Mouse (Mus musculus) limb, embryonic 13.5 days (tissue): Measurements from ENCODE around the gene Slc29a3. TPM values are rescaled to one million over a fixed set of nuclear protein-coding genes. Genes with fewer than 3 reads are reported as not detected.

Source experiments
- ATAC-seq: fragments of 200-750 bp; cut with Nextera tagmentation; 2 replicates; pipeline ENCODE4 v1.8.0; 2017; ENCODE audit warnings: low read depth, moderate number of reproducible peaks, moderate TSS enrichment; ENCODE audit not compliant: low FRiP score
- H3K27ac ChIP-seq: fragments of 300-500 bp; sonication (generic); 2 replicates; pipeline ENCODE4 v1.5.1; 2015; ENCODE audit warnings: inconsistent platforms, mild to moderate bottlenecking, moderate library complexity
- H3K27me3 ChIP-seq: fragments of 300-500 bp; sonication (generic); 2 replicates; pipeline ENCODE4 v1.6.1; 2015; ENCODE audit warnings: mild to moderate bottlenecking, inconsistent platforms
- H3K36me3 ChIP-seq: fragments of 300-500 bp; sonication (generic); 2 replicates; pipeline ENCODE4 v1.6.1; 2015; ENCODE audit warnings: inconsistent platforms, mild to moderate bottlenecking, moderate library complexity
- H3K4me1 ChIP-seq: fragments of 300-500 bp; sonication (generic); 2 replicates; pipeline ENCODE4 v1.6.1; 2015; ENCODE audit warnings: inconsistent platforms
- H3K4me2 ChIP-seq: fragments of 300-500 bp; sonication (generic); replicated peaks from 2 replicates; pipeline ENCODE4 v1.6.1; 2015; ENCODE audit warnings: inconsistent platforms, mild to moderate bottlenecking, moderate library complexity
- H3K4me3 ChIP-seq: fragments of 300-500 bp; sonication (generic); 2 replicates; pipeline ENCODE4 v1.5.1; 2015; ENCODE audit warnings: moderate library complexity, mild to moderate bottlenecking, inconsistent platforms
- H3K9ac ChIP-seq: fragments of 300-500 bp; sonication (generic); 2 replicates; pipeline ENCODE4 v1.6.1; 2015; ENCODE audit warnings: mild to moderate bottlenecking, inconsistent platforms
- H3K9me3 ChIP-seq: fragments of 300-500 bp; sonication (generic); 2 replicates; pipeline ENCODE4 v1.6.1; 2016; ENCODE audit warnings: inconsistent platforms
- WGBS: fragments of 180-500 bp; shearing (Covaris S2); methylation state at CpG from one replicate; pipeline ENCODE4 v1.1.7; 2015; 5-methylcytosine and 5-hydroxymethylcytosine counted together
- polyA plus RNA-seq: library from polyadenylated mRNA; unstranded; fragments of >200 nt; fragmentation: Nextera tagmentation; extraction: Ambion mirVana; gene quantifications from 2 replicates; pipeline ENCODE4 v1.2.1, GENCODE M21; 2015

Gene Slc29a3
- polyA plus RNA-seq, 1 experiment from 2014 or later, result 13.7 TPM

GRCm38 (mm10) chr10:60739619-60740363, 12.8 kb downstream of the Slc29a3 start:
- 85% methylated on average over 4 of the region's 4 CpGs for WGBS
- Histone ChIP-seq H3K27me3 (no peaks in the 10 kb centered on the region), H3K36me3 (peaks cover 16% of the 10 kb centered on the region), H3K4me3 (no peak overlapping the region), H3K4me1 (no peaks in the 10 kb centered on the region), H3K4me2 (no peak overlapping the region), H3K9me3 (no peaks in the 10 kb centered on the region), H3K9ac (no peak overlapping the region), H3K27ac (no peak overlapping the region)
- no peak for ATAC-seq

DNA sequence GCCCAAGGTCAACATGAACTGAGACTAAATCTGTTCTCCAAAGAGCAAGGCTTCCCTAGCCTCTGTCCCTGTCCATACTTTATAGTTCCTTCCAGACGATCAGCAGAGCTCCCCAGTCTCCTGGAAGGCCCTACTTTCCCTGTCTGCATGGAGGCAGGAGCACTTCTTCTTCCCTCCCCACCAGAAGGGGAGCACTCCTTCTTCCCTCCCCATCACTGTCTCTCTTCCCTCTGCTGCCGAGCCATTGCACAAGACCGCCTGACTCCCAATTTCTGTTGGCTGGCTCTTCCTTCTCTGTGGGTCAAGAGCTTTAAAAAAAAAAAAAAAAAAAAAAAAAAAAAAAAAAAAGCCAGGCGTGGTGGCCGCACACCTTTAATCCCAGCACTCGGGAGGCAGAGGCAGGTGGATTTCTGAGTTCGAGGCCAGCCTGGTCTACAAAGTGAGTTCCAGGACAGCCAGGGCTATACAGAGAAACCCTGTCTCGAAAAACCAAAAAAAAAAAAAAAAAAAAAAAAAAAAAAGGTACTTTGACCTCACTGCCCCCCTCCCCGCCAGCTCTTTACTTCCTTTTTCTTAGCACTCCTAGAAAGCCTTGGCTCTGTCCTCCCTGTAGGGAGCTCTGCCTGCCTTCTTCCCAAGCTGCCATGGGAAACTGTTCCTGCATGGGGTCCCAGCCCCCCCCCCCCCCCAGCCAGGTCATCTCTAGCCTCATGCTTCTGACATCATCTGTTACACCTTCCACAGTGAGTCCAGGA, 14.5 kb downstream of the Slc29a3 start:
- WGBS, result 85% methylated on average over 8 of the region's 9 CpGs
- no peaks in the 10 kb centered on the region for H3K27me3 ChIP-seq
- no peak overlapping the region for H3K9ac ChIP-seq
- no peaks in the 10 kb centered on the region for H3K9me3 ChIP-seq
- no peak overlapping the region for H3K27ac ChIP-seq
- no peak overlapping the region for H3K4me3 ChIP-seq
- H3K4me1 ChIP-seq, result no peaks in the 10 kb centered on the region; the same call in 1 of the 2 replicates
- peaks cover 10% of the 10 kb centered on the region for H3K36me3 ChIP-seq
- ATAC-seq, result no peak
- no peak overlapping the region for H3K4me2 ChIP-seq

- ATAC-seq, result no peak
- H3K27ac ChIP-seq, result no peak overlapping the region
- WGBS, result 59% methylated on average over 11 of the region's 11 CpGs
- no peak overlapping the region for H3K9ac ChIP-seq
- H3K4me1 ChIP-seq, result no peaks in the 10 kb centered on the region; the same call in 1 of the 2 replicates
- no peak overlapping the region for H3K4me3 ChIP-seq
- no peaks in the 10 kb centered on the region for H3K27me3 ChIP-seq
- H3K4me2 ChIP-seq, result no peak overlapping the region
- H3K36me3 ChIP-seq, result peaks cover 9% of the 10 kb centered on the region
- no peaks in the 10 kb centered on the region for H3K9me3 ChIP-seq
Observed at GRCm38 (mm10) chr10:60737169-60737728, 15.3 kb downstream of the Slc29a3 start.

GRCm38 (mm10) chr10:60735737-60736136, 16.9 kb downstream of the Slc29a3 start:
- no peak for ATAC-seq
- 80% methylated on average over 1 of the region's 1 CpGs for WGBS
- no peaks in the 10 kb centered on the region; the same call in 1 of the 2 replicates for H3K4me1 ChIP-seq

DNA sequence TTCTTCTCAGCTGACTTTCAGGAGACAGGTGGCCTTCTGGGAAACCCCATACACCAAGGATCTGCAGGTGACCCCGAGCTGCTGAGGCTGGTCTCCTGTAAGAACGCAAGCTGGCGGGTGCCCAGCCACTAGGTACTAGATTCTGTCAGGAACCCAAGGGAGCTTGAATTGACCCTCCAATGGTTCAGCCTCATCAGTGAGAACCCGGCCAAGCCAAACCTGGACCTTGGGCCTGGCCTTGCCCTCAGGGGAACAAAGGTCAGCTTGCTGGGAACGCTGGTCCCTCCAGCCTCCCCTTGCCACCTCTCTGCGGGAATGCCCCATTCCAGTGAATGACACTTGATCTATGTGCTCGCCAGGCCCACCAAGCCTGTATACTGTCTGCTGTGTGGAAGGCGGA, 19.1 kb downstream of the Slc29a3 start:
- H3K4me3 ChIP-seq, result no peak overlapping the region
- no peak overlapping the region for H3K9ac ChIP-seq
- H3K9me3 ChIP-seq, result no peaks in the 10 kb centered on the region
- no peaks in the 10 kb centered on the region for H3K27me3 ChIP-seq
- no peak for ATAC-seq
- H3K27ac ChIP-seq, result no peak overlapping the region
- no peaks in the 10 kb centered on the region; the same call in 1 of the 2 replicates for H3K4me1 ChIP-seq
- H3K4me2 ChIP-seq, result no peak overlapping the region
- 77% methylated on average over 8 of the region's 8 CpGs for WGBS
- H3K36me3 ChIP-seq, result peaks cover 15% of the 10 kb centered on the region

More at GRCm38 (mm10) chr10:60735737-60736136, 16.9 kb downstream of the Slc29a3 start:
- H3K4me2 ChIP-seq, result no peak overlapping the region
- H3K4me3 ChIP-seq, result no peak overlapping the region
- no peaks in the 10 kb centered on the region for H3K9me3 ChIP-seq
- H3K9ac ChIP-seq, result no peak overlapping the region
- no peaks in the 10 kb centered on the region for H3K27me3 ChIP-seq
- peaks cover 5% of the 10 kb centered on the region; the same call in 1 of the 2 replicates for H3K36me3 ChIP-seq
- no peak overlapping the region for H3K27ac ChIP-seq

DNA sequence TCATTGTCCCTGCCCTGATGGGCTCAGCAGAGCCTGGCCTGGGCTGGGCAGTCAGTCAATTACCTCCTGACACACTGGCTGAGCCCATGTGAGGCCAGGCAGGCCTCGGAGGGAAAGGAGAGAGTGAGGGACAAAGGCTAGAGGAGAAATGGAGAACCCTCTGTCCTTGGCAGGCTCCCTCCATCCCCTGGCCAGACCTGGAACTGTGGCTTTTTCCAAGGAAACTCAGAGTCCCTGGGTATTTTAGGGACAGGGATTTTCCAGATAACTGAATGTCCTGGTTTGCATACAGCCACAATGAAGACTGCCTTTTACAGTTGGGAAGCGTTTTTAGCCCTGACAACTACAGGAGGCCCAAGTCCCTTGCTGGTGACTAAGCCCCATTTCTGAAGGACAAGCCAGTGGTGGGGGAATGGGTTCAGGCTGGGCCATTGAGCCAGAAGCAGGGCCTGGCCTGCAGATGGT, 20.2 kb downstream of the Slc29a3 start:
- no peak overlapping the region for H3K27ac ChIP-seq
- no peak overlapping the region for H3K4me2 ChIP-seq
- no peaks in the 10 kb centered on the region for H3K9me3 ChIP-seq
- 39% methylated on average over 2 of the region's 2 CpGs for WGBS
- no peaks in the 10 kb centered on the region for H3K27me3 ChIP-seq
- peaks cover 15% of the 10 kb centered on the region for H3K36me3 ChIP-seq
- peaks cover 7% of the 10 kb centered on the region for H3K4me1 ChIP-seq
- ATAC-seq, result no peak
- H3K4me3 ChIP-seq, result no peak overlapping the region
- H3K9ac ChIP-seq, result no peak overlapping the region

- peaks cover 13% of the 10 kb centered on the region for H3K4me1 ChIP-seq
- H3K27ac ChIP-seq, result no peak overlapping the region
- H3K36me3 ChIP-seq, result peaks cover 13% of the 10 kb centered on the region
- no peak overlapping the region for H3K9ac ChIP-seq
- no peaks in the 10 kb centered on the region for H3K27me3 ChIP-seq
- H3K4me3 ChIP-seq, result no peak overlapping the region
- ATAC-seq, result no peak
- no peak overlapping the region for H3K4me2 ChIP-seq
- H3K9me3 ChIP-seq, result no peaks in the 10 kb centered on the region
- WGBS, result 38% methylated on average over 5 of the region's 5 CpGs
Observed at GRCm38 (mm10) chr10:60731742-60732141, 20.9 kb downstream of the Slc29a3 start.

DNA sequence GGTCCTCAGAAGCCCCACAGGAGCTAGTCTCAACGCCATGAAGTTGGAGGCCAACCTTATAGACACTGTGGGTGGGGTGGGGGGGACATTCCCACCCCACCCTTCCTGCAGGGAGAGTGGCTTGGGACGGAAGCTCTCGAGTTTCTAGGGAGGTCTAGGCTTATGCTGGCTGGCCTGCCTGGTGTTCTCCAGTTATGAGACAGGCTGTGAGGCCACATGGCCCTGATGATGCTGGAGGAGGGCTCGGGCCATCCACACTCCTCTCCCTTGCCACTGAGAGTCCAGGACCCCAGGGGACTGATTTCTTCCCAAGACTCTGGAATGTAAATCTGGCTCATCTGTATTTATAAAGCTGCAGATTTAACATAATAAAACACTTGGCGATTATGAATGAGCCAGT, 25.3 kb downstream of the Slc29a3 start:
- H3K36me3 ChIP-seq, result peaks cover 24% of the 10 kb centered on the region
- H3K27ac ChIP-seq, result no peak overlapping the region; the same call in 1 of the 2 replicates
- H3K27me3 ChIP-seq, result no peaks in the 10 kb centered on the region
- no peak overlapping the region for H3K4me2 ChIP-seq
- WGBS, result 29% methylated on average over 5 of the region's 5 CpGs
- H3K4me3 ChIP-seq, result no peak overlapping the region
- no peak overlapping the region for H3K9ac ChIP-seq
- no peak for ATAC-seq
- H3K4me1 ChIP-seq, result peaks cover 13% of the 10 kb centered on the region
- H3K9me3 ChIP-seq, result no peaks in the 10 kb centered on the region

DNA sequence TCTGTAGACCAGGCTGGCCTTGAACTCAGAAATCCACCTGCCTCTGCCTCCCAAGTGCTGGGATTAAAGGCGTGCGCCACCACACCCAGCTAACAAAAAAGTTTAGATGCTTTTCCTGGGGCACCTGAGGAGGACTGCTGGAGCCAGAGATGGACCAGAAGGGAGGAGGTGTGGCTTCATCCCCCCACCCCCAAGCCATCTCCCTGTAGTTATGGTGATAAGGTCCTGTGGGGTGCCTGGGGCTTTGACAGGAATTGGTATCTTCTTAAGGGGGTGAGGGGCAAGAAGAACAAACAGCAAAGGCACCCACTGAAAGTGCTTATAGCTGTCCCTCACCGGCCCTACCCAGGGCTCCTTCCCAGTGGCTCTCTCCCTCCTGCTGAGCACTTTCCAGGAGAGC, 25.7 kb downstream of the Slc29a3 start:
- Histone ChIP-seq H3K4me1 (peaks cover 13% of the 10 kb centered on the region), H3K27me3 (no peaks in the 10 kb centered on the region)
- WGBS, result 74% methylated on average over 3 of the region's 3 CpGs

GRCm38 (mm10) chr10:60724496-60724895, 28.1 kb downstream of the Slc29a3 start:
- Histone ChIP-seq H3K36me3 (peaks cover 25% of the 10 kb centered on the region), H3K4me1 (peaks cover 13% of the 10 kb centered on the region), H3K27me3 (no peaks in the 10 kb centered on the region), H3K4me2 (no peak overlapping the region), H3K4me3 (no peak overlapping the region), H3K27ac (no peak overlapping the region), H3K9ac (no peak overlapping the region), H3K9me3 (no peaks in the 10 kb centered on the region)
- no peak for ATAC-seq
- 73% methylated on average over 6 of the region's 6 CpGs for WGBS

More for the DNA sequence above, 25.7 kb downstream of the Slc29a3 start:
- no peak overlapping the region for H3K27ac ChIP-seq
- ATAC-seq, result no peak
- H3K9ac ChIP-seq, result no peak overlapping the region
- no peak overlapping the region for H3K4me2 ChIP-seq
- H3K4me3 ChIP-seq, result no peak overlapping the region
- no peaks in the 10 kb centered on the region for H3K9me3 ChIP-seq
- peaks cover 24% of the 10 kb centered on the region for H3K36me3 ChIP-seq

- H3K9me3 ChIP-seq, result no peaks in the 10 kb centered on the region
- H3K27me3 ChIP-seq, result no peaks in the 10 kb centered on the region
- H3K4me1 ChIP-seq, result peaks cover 13% of the 10 kb centered on the region
- no peak overlapping the region for H3K4me2 ChIP-seq
- no peak overlapping the region for H3K9ac ChIP-seq
- no peak overlapping the region for H3K4me3 ChIP-seq
- no peak for ATAC-seq
- 48% methylated on average over 1 of the region's 1 CpGs for WGBS
- H3K36me3 ChIP-seq, result peaks cover 32% of the 10 kb centered on the region
- no peak overlapping the region for H3K27ac ChIP-seq
Observed at GRCm38 (mm10) chr10:60723345-60723744, 29.2 kb downstream of the Slc29a3 start.

DNA sequence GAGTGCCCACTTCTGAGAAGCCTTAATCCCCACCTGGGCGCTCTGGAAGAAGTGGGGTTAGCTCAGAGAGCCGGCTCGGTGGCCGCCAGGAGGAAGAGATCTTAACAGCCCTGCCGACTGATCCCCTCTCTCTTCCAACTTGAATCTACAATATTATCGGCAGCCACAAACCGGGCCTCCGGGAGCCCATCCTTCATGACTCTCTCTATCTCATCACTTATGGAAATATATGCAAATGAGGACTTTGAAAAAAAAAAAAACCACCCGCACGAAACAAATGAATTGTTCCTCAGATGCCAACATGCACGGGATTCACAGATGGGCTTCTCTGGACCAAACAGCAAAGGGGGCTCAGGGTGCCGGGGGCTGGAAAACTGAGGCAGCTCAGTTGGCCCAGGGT, 31.0 kb downstream of the Slc29a3 start:
- ATAC-seq, result no peak
- Histone ChIP-seq H3K36me3 (peaks cover 38% of the 10 kb centered on the region), H3K4me2 (no peak overlapping the region), H3K27me3 (no peaks in the 10 kb centered on the region), H3K9me3 (no peaks in the 10 kb centered on the region), H3K27ac (no peak overlapping the region), H3K4me3 (no peak overlapping the region), H3K9ac (no peak overlapping the region), H3K4me1 (no peaks in the 10 kb centered on the region)
- 62% methylated on average over 12 of the region's 12 CpGs for WGBS
